Mouse (Mus musculus) megakaryocyte, embryonic 14.5 days (primary cell): ENCODE data around the gene Gja1.

Source experiments
- FLI1 ChIP-seq: IDR thresholded peaks from 2 replicates; pipeline ENCODE4 v1.6.1; 2012; ENCODE audit warnings: low read length, inconsistent platforms, mixed read lengths
- GATA1 ChIP-seq: IDR thresholded peaks from 3 replicates; pipeline ENCODE4 v1.6.1; 2012; ENCODE audit warnings: mixed read lengths, low read length, inconsistent platforms, borderline replicate concordance

DNA sequence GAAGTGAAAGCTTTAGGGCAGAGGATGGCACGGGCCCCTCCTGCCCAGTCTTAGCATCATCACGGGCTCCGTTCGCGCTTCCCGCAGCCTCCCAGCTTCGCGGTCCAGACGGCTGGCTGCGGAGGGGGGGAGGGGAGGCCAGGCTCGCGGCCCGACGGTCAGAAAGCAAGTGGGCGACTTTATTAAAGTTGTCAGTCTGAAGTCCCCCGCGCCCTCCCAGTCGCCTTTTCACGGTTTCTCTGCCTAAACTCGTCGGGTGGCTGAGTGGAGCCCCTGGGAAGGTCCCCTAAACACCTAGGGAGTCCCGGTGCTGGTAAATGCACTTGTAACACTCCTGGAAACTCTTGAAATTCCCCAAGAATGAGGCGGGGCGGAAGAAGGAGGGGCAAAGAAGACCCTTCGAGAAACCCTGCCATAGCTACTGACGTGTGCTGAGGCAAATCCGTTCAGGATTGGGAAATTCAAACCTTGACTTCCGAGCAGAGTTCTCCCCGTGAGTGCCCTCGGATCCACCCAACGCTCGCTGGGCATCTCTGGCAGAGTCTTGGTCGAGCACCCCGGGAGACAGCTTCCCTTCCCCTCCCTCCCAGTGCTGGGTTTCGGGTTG, 1.6 kb downstream of the Gja1 start:
- TF ChIP-seq GATA1: no peak
- TF ChIP-seq FLI1: no peak
